Mouse (Mus musculus) brain, embryonic 14.5 days (tissue): ENCODE data around the gene Atp6v0e.

Source experiments
- CTCF ChIP-seq: fragments of 200-500 bp; IDR thresholded peaks from 2 replicates; pipeline ENCODE4 v1.5.1; 2012; ENCODE audit warnings: inconsistent platforms, mild to moderate bottlenecking, moderate library complexity, borderline replicate concordance; ENCODE audit not compliant: insufficient read depth, insufficient read length; ENCODE audit errors: extremely low read depth
- POLR2A ChIP-seq: fragments of 200-500 bp; IDR thresholded peaks from 2 replicates; pipeline ENCODE4 v1.6.1; 2012; ENCODE audit warnings: mild to moderate bottlenecking, inconsistent platforms, borderline replicate concordance; ENCODE audit not compliant: poor library complexity, insufficient read depth, insufficient read length, severe bottlenecking; ENCODE audit errors: extremely low read depth

- TF ChIP-seq CTCF (0 out of 2 replicates have a peak, but pooled peaks have one; percentile 15), POLR2A (no peak)
These were observed 13.5 kb upstream of the Atp6v0e start for GRCm38 (mm10) chr17:26649565-26649964.
